Mouse (Mus musculus): ENCODE measurements around the gene Abracl.

DNA sequence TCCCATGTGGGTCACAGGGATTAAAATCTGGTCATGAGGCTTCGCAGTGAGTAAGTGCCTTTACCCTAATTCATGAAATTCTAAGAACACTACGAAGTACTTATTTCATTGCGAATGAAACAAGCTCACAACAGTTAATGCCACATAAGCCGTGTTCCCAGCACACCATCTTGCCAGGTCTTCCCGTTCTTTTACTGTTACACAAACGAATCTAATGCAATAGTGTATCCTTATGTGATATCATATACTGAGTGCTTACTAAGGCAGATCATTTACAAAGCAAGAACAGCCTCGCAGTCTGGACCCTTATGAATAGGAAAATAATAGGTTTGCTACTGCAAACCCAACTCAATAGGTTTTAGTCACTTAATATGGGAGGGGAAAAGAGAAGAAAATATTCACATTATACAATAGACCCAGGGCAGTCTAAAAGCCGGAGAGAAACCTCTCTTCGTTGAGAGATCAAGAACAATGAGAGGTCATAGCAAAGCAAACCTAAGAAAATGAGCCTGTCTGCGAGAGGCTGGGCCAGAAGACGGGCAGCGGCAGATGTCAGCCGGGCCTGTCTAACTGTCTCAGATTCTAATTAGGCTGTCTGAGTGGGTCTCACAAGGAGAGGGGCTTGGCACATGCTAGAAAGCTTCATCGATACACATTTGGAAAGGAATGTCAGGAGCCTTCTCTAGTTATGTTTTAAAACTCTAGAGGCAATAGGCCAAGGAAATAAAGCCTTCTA lies 1.3 kb downstream of the Abracl start:
- TF ChIP-seq POLR2A (IDR thresholded peaks at IDR 0.05; ENCODE audit: borderline replicate concordance, extremely low read depth, insufficient read depth, insufficient read length, poor library complexity, severe bottlenecking), result no peak
- no peak for TF ChIP-seq CTCF (IDR thresholded peaks at IDR 0.05; ENCODE audit: borderline replicate concordance, extremely low read depth, insufficient read depth, insufficient read length)
